Mouse (Mus musculus) brain, embryonic 18.5 days (tissue): ENCODE measurements around the gene Acad9.

Experiments used
- DNase-seq: peaks from one replicate; pipeline ENCODE4 v3.0.0-alpha.2; 2012; ENCODE audit warnings: low read depth, low spot score

Acad9 gene

GRCm38 (mm10) chr3:36065843-36066651, at the start of gene Acad9:
Gene Acad9, plus strand, starts transcription at chr3:36065979.
- DNase-seq: peak; percentile 94

GRCm38 (mm10) chr3:36025732-36026131, 40.0 kb upstream of the Acad9 start:
- no peak for DNase-seq

GRCm38 (mm10) chr3:36029993-36030392, 35.8 kb upstream of the Acad9 start:
- no peak for DNase-seq

- DNase-seq: no peak
Measured at GRCm38 (mm10) chr3:36031740-36032510, 33.9 kb upstream of the Acad9 start.

- DNase-seq: no peak
Measured at GRCm38 (mm10) chr3:36044520-36044919, 21.3 kb upstream of the Acad9 start.

- no peak for DNase-seq
Measured at GRCm38 (mm10) chr3:36045086-36045485, 20.7 kb upstream of the Acad9 start.

- DNase-seq: no peak
Measured at GRCm38 (mm10) chr3:36049106-36049505, 16.7 kb upstream of the Acad9 start.

GRCm38 (mm10) chr3:36053447-36053846, 12.3 kb upstream of the Acad9 start, which contains the start of gene Ccdc144b:
Gene Ccdc144b, minus strand, starts transcription at chr3:36053547.
- DNase-seq: no peak

- no peak for DNase-seq
Measured at GRCm38 (mm10) chr3:36060096-36060850, 5.5 kb upstream of the Acad9 start.

GRCm38 (mm10) chr3:36064592-36065061, 1.2 kb upstream of the Acad9 start:
- no peak for DNase-seq

GRCm38 (mm10) chr3:36065166-36065565, 613 bp upstream of the Acad9 start:
- no peak for DNase-seq

GRCm38 (mm10) chr3:36067731-36068130, 2.0 kb downstream of the Acad9 start:
- DNase-seq: no peak

GRCm38 (mm10) chr3:36070436-36070835, 4.7 kb downstream of the Acad9 start:
- no peak for DNase-seq

- DNase-seq: no peak
Measured at GRCm38 (mm10) chr3:36071047-36071446, 5.3 kb downstream of the Acad9 start.

- DNase-seq: no peak
Measured at GRCm38 (mm10) chr3:36074231-36074630, 8.5 kb downstream of the Acad9 start.

GRCm38 (mm10) chr3:36075466-36075865, 9.7 kb downstream of the Acad9 start:
- DNase-seq: no peak

GRCm38 (mm10) chr3:36077386-36077785, 11.6 kb downstream of the Acad9 start:
- DNase-seq: no peak

GRCm38 (mm10) chr3:36079886-36080285, 14.1 kb downstream of the Acad9 start:
- no peak for DNase-seq

- DNase-seq: no peak
Measured at GRCm38 (mm10) chr3:36080741-36081140, 15.0 kb downstream of the Acad9 start.

- no peak for DNase-seq
Measured at GRCm38 (mm10) chr3:36082843-36083242, 17.1 kb downstream of the Acad9 start.

GRCm38 (mm10) chr3:36083381-36083780, 17.6 kb downstream of the Acad9 start:
- DNase-seq: no peak

- no peak for DNase-seq
Measured at GRCm38 (mm10) chr3:36085394-36085793, 19.6 kb downstream of the Acad9 start.
